ENCODE assay signal across 8 mouse cellular contexts in genomic region chr7:99947329-99947728, GRCm38 (mm10).
DNase-seq lines count a peak whose midpoint lies in the region.

No protein-coding gene starts in this region.

- DNase-seq in lung, adult 18-20 months, result peak; percentile 31 to 41
- no peak for DNase-seq in lung, postnatal 25 days (ENCODE audit: low spot score)
- peak; percentile 34 for DNase-seq in cerebellum, adult 11-12 months
- DNase-seq in layer of hippocampus, adult 9-11 months, result peak; percentile 88
- DNase-seq in right cerebral cortex, adult 18-20 months, result peak; percentile 95
- no peak for DNase-seq in embryo, embryonic 11 days
- no peak for DNase-seq in ovary, postnatal 36 days (ENCODE audit: low spot score)
- DNase-seq in spleen, adult 12 weeks (ENCODE audit: low spot score), result no peak

Comparison
In these comparisons a context has a peak if more than half of its experiments do, and no peak if none do; other contexts are left out.
1. DNase-seq: peak in lung, adult 18-20 months (2 of 2), cerebellum, adult 11-12 months (single experiment), layer of hippocampus, adult 9-11 months (single experiment) and right cerebral cortex, adult 18-20 months (single experiment); none in lung, postnatal 25 days (single experiment), embryo, embryonic 11 days (single experiment), ovary, postnatal 36 days (single experiment) and spleen, adult 12 weeks (single experiment).